Mouse (Mus musculus) kidney, embryonic 14.5 days (tissue): Measurements from ENCODE around the gene Myh9. TPM values are rescaled to one million over a fixed set of nuclear protein-coding genes. Genes with fewer than 3 reads are reported as not detected.
A peak's percentile ranks its signal among the peaks of the same experiment; 100 is the strongest.

Source experiments
- ATAC-seq: fragments of 200-750 bp; cut with Nextera tagmentation; 2 replicates; pipeline ENCODE4 v1.8.0; 2017; ENCODE audit warnings: moderate number of reproducible peaks, mild to moderate bottlenecking, moderate TSS enrichment, moderate library complexity; ENCODE audit not compliant: low FRiP score, low TSS enrichment
- H3K27ac ChIP-seq: fragments of 300-500 bp; sonication (generic); 2 replicates; pipeline ENCODE4 v1.5.1; 2014; ENCODE audit warnings: low read depth, mild to moderate bottlenecking, low read length, moderate library complexity, mixed read lengths
- H3K27me3 ChIP-seq: fragments of 300-500 bp; sonication (generic); 2 replicates; pipeline ENCODE4 v1.6.1; 2014; ENCODE audit warnings: mild to moderate bottlenecking, low read length; ENCODE audit not compliant: control insufficient read depth, insufficient read depth
- H3K36me3 ChIP-seq: fragments of 300-500 bp; sonication (generic); 2 replicates; pipeline ENCODE4 v1.6.1; 2014; ENCODE audit warnings: low read length, mixed read lengths; ENCODE audit not compliant: control insufficient read depth, insufficient read depth
- H3K4me1 ChIP-seq: fragments of 300-500 bp; sonication (generic); 2 replicates; pipeline ENCODE4 v1.6.1; 2014; ENCODE audit warnings: low read length, mixed read lengths; ENCODE audit not compliant: control insufficient read depth, insufficient read depth
- H3K4me2 ChIP-seq: fragments of 300-500 bp; sonication (generic); replicated peaks from 2 replicates; pipeline ENCODE4 v1.6.1; 2014; ENCODE audit warnings: low read depth, mild to moderate bottlenecking, low read length
- H3K4me3 ChIP-seq: fragments of 300-500 bp; sonication (generic); 2 replicates; pipeline ENCODE4 v1.5.1; 2014; ENCODE audit warnings: mild to moderate bottlenecking, low read length
- H3K9ac ChIP-seq: fragments of 300-500 bp; sonication (generic); 2 replicates; pipeline ENCODE4 v1.6.1; 2014; ENCODE audit warnings: low read depth, mild to moderate bottlenecking, low read length, moderate library complexity
- H3K9me3 ChIP-seq: fragments of 300-500 bp; sonication (generic); 2 replicates; pipeline ENCODE4 v1.6.1; 2016; ENCODE audit warnings: low read length; ENCODE audit not compliant: control insufficient read depth
- WGBS: fragments of 180-500 bp; shearing (Covaris S2); extraction: QIAGEN DNeasy Blood & Tissue Kit; methylation state at CpG from one replicate; pipeline ENCODE4 v1.1.7; 2014; 5-methylcytosine and 5-hydroxymethylcytosine counted together
- polyA plus RNA-seq: library from polyadenylated mRNA; unstranded; fragments of >200 nt; fragmentation: Nextera tagmentation; extraction: Ambion mirVana; gene quantifications from 2 replicates; pipeline ENCODE4 v1.2.1, GENCODE M21; 2014

Gene Myh9
- polyA plus RNA-seq, 1 experiment from 2014 or later: 72.3 TPM

DNA sequence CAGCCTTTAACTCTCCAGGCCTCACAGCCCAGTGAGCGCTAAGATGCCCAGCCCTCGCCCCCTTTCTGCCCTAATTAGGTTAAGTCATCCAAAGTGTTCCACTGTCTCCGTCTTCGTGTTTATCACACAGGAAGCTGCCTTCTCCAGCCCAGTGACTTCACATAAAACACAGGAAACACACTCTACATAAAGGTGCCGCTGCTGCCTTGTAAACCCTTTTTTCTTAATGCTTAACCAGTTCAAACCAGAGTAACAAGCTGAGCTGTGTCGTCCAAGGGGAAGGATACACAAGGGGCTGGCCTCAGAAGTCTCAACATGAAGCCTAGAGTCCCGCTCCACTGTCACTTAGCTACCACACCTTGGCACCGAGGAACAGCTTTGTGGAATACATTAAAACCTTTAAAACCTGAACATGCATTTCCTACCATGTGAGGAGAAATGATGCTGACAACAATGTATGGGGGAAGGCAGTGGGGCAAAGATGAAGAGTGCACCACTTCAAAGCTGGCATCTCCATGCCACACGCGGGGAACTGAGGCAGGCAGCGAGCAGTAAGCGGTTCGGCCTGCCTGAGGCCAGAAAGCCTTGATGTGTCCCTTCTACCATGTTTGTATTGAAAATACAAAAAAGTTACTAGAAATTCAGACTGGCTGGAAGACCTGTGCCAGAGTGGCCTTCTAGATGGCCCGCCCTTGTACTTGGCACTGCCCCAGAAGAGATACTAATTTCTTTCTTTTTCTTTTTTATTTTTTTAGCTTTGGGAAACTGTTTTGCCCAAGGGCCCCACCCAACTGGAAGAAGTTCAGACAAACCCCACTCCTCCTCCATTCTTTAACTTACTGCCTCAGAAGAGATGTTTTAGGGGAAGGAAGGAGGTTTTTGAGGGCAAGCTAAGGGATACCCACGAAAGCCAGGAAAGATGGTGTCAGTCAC, 7.4 kb downstream of the Myh9 start:
- Histone ChIP-seq H3K4me1 (peaks cover 85% of the 10 kb centered on the region), H3K9me3 (no peaks in the 10 kb centered on the region), H3K4me2 (0 out of 2 replicates have a peak overlapping the region, but pooled peaks have one; percentile 8), H3K9ac (peak overlapping the region; percentile 2; the same call in 1 of the 2 replicates), H3K27ac (peak overlapping the region; percentile 49), H3K36me3 (peaks cover 7% of the 10 kb centered on the region; the same call in 1 of the 2 replicates), H3K27me3 (no peaks in the 10 kb centered on the region), H3K4me3 (no peak overlapping the region)
- peak; percentile 25; the same call in 1 of the 2 replicates for ATAC-seq
- WGBS: 55% methylated on average over 15 of the region's 15 CpGs

DNA sequence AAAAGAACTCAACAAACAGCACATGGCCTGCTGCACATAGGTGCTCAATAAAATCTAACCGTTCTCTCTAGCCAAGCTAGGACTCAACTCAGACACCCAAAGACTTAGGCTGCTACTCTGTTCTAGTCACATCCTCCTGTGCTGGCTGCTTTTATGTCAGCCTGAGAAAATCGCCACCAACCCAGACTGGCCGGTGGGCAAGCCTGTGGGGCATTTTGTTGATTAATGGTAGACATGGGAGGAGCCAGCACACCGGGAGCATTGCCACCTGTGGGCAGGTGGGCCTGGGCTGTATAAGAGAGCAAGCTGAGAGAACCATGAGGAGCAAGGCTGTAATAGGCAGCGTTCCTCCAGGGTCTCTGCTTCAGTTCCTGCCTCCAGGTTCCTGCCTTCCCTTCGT, 8.2 kb downstream of the Myh9 start:
- Histone ChIP-seq H3K36me3 (peaks cover 7% of the 10 kb centered on the region; the same call in 1 of the 2 replicates), H3K4me3 (no peak overlapping the region), H3K27me3 (no peaks in the 10 kb centered on the region), H3K9me3 (no peaks in the 10 kb centered on the region), H3K27ac (peak overlapping the region; percentile 59), H3K4me1 (peaks cover 79% of the 10 kb centered on the region), H3K9ac (no peak overlapping the region), H3K4me2 (no peak overlapping the region)
- WGBS: 72% methylated on average over 6 of the region's 6 CpGs
- no peak for ATAC-seq

DNA sequence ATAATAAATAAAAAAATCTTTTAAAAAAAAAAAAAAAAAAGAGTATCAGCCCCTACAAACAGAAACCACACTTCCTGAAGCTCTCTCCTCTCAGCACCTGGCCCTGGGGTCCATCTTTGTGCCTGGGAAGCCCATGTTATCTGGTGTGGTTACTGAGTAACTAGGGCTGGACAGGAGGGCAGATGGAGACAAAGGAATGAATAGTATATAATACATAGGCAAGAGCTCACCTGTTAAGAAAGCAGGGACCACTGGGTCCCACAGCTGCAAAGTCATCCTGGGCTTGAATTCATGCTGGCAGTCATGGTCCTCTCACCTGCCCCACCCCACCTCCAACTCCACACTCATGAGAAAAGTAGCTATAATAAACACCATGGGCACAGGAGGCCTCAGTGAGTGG, 8.9 kb downstream of the Myh9 start:
- Histone ChIP-seq H3K4me3 (no peak overlapping the region), H3K4me1 (peaks cover 76% of the 10 kb centered on the region), H3K27ac (peak overlapping the region; percentile 59; the same call in 1 of the 2 replicates), H3K9me3 (no peaks in the 10 kb centered on the region), H3K4me2 (no peak overlapping the region), H3K9ac (no peak overlapping the region), H3K27me3 (no peaks in the 10 kb centered on the region), H3K36me3 (peaks cover 7% of the 10 kb centered on the region; the same call in 1 of the 2 replicates)
- no peak for ATAC-seq

DNA sequence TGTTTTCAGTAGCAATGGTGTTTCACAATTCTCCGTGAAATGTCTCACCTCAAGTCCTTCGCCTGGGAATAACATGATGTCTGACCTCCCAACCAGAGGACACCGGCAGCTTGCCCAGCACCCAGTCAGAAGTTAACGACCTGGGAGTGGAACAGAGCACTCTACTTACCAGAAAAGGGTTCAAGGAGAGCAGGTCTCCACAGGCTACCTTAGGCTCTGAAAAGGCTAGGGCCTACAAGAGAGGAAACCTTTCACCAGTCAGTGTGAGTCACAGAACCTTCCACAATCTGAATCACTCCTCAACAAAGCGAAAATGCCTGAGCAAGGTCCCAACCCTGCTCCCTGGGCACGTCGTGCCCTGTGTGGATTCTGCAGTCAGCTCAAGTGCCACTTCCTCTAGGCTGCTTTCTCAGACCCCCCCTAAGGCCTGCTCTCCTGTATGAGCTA, 9.5 kb downstream of the Myh9 start:
- Histone ChIP-seq H3K4me1 (peaks cover 76% of the 10 kb centered on the region), H3K27ac (peak overlapping the region; percentile 11; the same call in 1 of the 2 replicates), H3K4me2 (no peak overlapping the region), H3K4me3 (no peak overlapping the region), H3K9me3 (no peaks in the 10 kb centered on the region), H3K36me3 (peaks cover 7% of the 10 kb centered on the region; the same call in 1 of the 2 replicates), H3K27me3 (no peaks in the 10 kb centered on the region), H3K9ac (no peak overlapping the region)
- no peak for ATAC-seq
- 53% methylated on average over 7 of the region's 7 CpGs for WGBS

DNA sequence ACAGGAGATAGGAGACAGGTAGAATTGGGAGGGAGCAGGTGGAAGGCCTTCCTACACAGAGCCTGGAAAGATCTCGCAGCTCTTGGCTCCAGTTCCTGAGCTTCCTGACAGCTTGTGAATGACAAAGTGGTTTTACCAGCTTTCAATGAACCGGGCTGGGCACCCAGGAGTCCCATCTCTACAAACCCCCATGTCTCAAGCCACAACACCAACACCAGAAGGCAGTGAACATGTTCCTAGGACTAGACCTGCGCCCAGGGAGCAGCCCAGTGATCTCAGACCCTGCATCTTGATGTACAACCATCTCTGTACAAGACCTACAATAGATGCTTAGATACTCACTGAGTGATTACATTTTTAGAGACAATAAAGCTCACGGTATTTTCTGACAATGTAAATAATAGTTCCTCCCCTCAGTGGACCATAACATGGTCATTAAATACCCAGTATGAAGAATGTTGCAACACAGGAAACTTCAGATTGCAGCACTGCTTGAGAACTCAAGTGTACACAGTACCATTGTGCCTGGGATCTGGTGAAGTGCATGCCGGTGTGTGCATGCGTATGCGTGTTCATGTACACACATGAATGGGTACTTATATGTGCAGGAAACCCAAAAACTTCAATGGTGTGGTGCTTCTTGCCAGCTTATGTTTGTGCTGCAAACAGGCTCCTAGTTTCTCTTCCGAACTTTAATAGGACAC, 10.1 kb downstream of the Myh9 start:
- Histone ChIP-seq H3K27ac (peak overlapping the region; percentile 11; the same call in 1 of the 2 replicates), H3K36me3 (peaks cover 7% of the 10 kb centered on the region; the same call in 1 of the 2 replicates), H3K4me3 (no peak overlapping the region), H3K4me1 (peaks cover 76% of the 10 kb centered on the region), H3K9ac (no peak overlapping the region), H3K4me2 (no peak overlapping the region), H3K9me3 (no peaks in the 10 kb centered on the region), H3K27me3 (no peaks in the 10 kb centered on the region)
- 73% methylated on average over 8 of the region's 8 CpGs for WGBS
- ATAC-seq: no peak

DNA sequence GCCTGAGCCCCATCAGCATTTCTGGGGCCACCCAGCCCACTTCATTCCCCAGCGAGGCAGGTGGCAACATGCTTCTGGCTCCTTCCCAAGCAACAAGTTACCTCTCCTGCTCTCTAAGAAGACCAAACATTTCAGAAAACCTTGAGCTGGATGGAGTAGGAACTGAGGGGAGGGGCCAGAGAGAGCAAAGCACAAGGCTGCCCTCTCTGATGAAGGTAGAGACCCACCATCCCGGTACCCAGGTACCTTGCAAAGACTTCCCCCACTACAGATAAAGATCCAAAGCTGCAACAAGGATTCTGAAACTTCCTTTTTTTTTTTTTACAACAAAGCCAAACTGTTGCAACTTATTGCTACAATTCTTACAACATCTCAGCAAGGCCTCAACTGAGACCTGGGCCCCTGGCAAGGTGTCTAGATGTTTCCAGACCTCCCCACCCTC, 10.8 kb downstream of the Myh9 start:
- Histone ChIP-seq H3K4me1 (peaks cover 74% of the 10 kb centered on the region), H3K9ac (no peak overlapping the region), H3K27me3 (no peaks in the 10 kb centered on the region), H3K4me2 (no peak overlapping the region), H3K27ac (no peak overlapping the region; the same call in 1 of the 2 replicates), H3K4me3 (no peak overlapping the region), H3K36me3 (peaks cover 7% of the 10 kb centered on the region; the same call in 1 of the 2 replicates), H3K9me3 (no peaks in the 10 kb centered on the region)
- no peak for ATAC-seq
- WGBS: 70% methylated on average over 2 of the region's 2 CpGs

DNA sequence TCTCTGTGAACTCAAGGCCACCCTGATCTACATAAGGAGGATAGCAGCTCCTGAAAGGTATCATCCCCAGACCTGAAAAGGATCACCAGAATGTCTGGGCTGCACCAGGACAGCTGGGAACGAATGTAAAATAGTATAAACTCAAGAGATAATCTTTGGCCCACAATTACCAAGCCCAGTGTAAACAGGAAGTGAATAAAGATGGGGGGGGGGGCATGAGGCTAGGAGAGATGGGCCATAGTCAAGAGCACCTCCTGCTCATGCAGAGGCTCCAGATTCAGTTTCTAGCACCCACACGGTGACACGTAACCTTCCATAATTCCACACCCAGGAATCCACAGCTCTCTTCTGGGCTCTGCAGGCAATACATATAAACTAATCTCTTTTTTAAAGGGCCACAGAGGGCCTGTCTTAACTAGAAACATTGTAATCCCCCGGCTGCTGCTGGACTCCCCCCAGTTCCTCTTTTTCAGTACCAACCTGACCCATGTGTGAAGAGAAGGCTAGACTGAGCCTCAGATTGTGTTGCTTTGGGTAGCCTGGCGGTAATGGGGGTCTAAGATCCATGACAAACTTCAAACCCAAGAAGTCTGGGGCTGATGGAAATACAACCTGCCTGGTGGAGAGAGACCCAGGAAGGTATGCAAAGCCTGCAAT, 11.4 kb downstream of the Myh9 start:
- Histone ChIP-seq H3K27me3 (no peaks in the 10 kb centered on the region), H3K36me3 (peaks cover 7% of the 10 kb centered on the region; the same call in 1 of the 2 replicates), H3K9me3 (no peaks in the 10 kb centered on the region), H3K4me3 (no peak overlapping the region), H3K9ac (no peak overlapping the region), H3K4me1 (peaks cover 74% of the 10 kb centered on the region), H3K4me2 (no peak overlapping the region), H3K27ac (peak overlapping the region; percentile 55; the same call in 1 of the 2 replicates)
- ATAC-seq: no peak
- WGBS: 85% methylated on average over 5 of the region's 5 CpGs

DNA sequence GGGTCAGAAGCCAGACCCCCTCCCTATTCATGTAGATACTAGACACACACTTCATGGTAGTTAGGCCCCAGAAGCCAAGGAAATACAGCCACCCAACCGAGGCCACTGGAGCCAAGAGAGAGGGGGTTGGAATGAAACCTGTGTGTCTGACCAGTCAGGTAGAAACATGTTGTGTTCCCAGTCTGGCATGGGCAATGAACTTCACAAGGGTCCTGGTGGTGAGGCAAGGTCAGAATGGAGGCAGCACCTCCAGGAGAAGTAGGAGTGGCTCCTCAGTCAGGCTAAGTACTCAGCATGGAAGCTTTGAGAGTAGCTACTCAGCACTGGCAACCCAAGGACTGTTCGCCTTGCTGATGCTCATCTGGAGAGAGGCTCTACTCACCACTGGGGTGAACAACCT, 12.4 kb downstream of the Myh9 start:
- no peak overlapping the region for H3K4me3 ChIP-seq
- H3K27me3 ChIP-seq: no peaks in the 10 kb centered on the region
- no peak overlapping the region for H3K4me2 ChIP-seq
- peaks cover 66% of the 10 kb centered on the region for H3K4me1 ChIP-seq
- peaks cover 7% of the 10 kb centered on the region; the same call in 1 of the 2 replicates for H3K36me3 ChIP-seq
- no peak for ATAC-seq
- no peak overlapping the region for H3K9ac ChIP-seq
- 70% methylated on average over 2 of the region's 2 CpGs for WGBS
- peak overlapping the region; percentile 55; the same call in 1 of the 2 replicates for H3K27ac ChIP-seq
- no peaks in the 10 kb centered on the region for H3K9me3 ChIP-seq
